Mouse (Mus musculus): ENCODE data around the gene Hnrnpab.

Hnrnpab gene

DNA sequence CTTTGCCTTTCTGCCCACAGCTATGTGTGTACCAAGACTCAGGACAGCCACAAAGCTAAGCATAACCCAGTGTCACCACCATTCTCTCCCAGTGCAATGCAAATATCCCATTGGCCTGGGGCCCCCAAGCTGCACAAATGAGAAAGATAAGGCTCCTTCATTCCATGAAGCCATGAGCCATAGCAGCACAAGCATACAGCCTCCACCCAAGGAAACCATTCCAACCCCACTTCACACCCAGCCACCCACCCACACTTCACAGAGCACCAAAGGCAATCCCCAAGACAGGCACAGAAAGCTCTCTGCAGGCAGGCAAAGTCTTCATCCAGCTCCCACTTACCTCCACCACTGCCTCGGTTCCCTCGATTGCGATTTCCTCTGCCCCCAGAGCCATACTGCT is 4.4 kb downstream of the Hnrnpab start:
- POLR2A ChIA-PET: interaction anchor here (0.6 to 62.0 kb wide), 50 partner anchors 8 to 388 kb away, joined by 3 to 3635 read pairs (median 6); partner anchors contain the start of genes 0610009B22Rik (in 4 of the 4), Nhp2 (in 3 of the 4), Phykpl (in 3 of the 4) and Rmnd5b (in 3 of the 4)
- CTCF ChIA-PET: interaction anchor here in 3 of 4 experiments (0.5 to 1.5 kb wide), 4 partner anchors 15 to 1435 kb away, joined by 4 to 7 read pairs (median 6); no protein-coding TSS in a partner anchor

DNA sequence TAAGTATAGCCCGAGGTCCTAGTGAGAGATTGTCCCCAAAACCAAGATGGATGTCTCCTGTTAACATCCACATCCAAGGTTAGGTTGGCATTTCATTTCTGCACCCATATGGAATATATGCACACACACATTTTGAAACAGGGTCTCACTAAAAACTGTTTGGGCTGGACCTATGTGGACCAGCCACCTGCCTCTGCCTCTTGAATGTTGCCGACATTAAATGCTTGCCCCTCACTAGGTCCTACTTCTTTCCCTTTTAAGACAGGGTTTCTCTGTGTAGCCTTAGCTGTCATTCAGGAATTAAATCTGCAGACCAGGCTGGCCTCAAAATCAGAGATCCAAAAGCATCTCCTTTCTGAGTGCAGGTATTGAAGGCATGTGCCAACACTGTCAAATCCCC is 9.1 kb downstream of the Hnrnpab start:
- POLR2A ChIA-PET: interaction anchor here (0.7 to 62.0 kb wide), 22 partner anchors 7 to 106 kb away, joined by 3 to 3635 read pairs (median 6); partner anchors contain the start of genes Phykpl (in 4 of the 4), 0610009B22Rik (in 3 of the 4), Hnrnpab (in 3 of the 4) and D930048N14Rik (in 1 of the 4)
- CTCF ChIA-PET: interaction anchor here in 1 of 4 experiments (1.7 kb wide), 1 partner anchor 84 kb away, joined by 6 read pairs; no protein-coding TSS in a partner anchor

GRCm38 (mm10) chr11:51595459-51596083 is 11.1 kb downstream of the Hnrnpab start:
- CTCF ChIA-PET: no interaction called here
- POLR2A ChIA-PET: interaction anchor here (0.5 to 62.0 kb wide), 18 partner anchors 9 to 194 kb away, joined by 3 to 3635 read pairs (median 8); partner anchors contain the start of genes Phykpl (in 4 of the 4), Hnrnpab (in 3 of the 4), 0610009B22Rik (in 2 of the 4) and Rmnd5b (in 2 of the 4)

DNA sequence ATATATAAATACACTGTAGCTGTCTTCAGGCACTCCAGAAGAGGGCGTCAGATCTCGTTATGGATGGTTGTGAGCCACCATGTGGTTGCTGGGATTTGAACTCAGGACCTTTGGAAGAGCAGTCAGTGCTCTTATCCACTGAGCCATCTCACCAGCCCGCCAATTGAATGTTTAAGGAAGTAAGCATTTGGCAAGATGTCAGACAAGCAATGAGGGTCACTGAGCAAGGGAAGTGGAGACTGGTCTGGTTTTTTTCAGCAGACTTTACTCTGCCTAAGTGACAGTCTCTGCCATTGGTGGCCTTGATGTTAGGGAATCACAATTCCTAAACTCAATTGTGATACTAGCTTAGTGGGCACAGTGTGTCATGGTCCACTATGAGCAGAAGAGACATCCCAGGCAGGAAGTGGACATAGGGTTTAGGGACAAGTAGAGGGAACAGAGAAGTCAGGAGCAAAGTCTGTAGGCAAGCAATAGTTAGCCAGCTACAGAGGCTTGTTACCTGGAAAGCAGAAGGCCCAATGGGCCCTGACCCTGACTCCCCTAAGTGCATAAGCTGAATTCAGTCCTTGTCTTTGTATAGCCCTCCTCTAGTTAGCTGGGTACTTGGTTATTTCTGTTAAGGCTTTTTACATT is 11.8 kb downstream of the Hnrnpab start:
- POLR2A ChIA-PET: interaction anchor here (0.6 to 62.0 kb wide), 21 partner anchors 8 to 298 kb away, joined by 3 to 3635 read pairs (median 7); partner anchors contain the start of genes Phykpl (in 4 of the 4), Hnrnpab (in 3 of the 4), 0610009B22Rik (in 2 of the 4) and Rmnd5b (in 2 of the 4)
- CTCF ChIA-PET: interaction anchor here in 3 of 4 experiments (0.6 to 1.7 kb wide), 4 partner anchors 9 to 281 kb away, joined by 3 to 6 read pairs (median 5); partner anchors contain the start of gene Phykpl (in 1 of the 3)

GRCm38 (mm10) chr11:51593849-51594248 is 12.8 kb downstream of the Hnrnpab start:
- ChIA-PET POLR2A (interaction anchor here (0.7 to 62.0 kb wide), 16 partner anchors 8 to 186 kb away, joined by 4 to 3635 read pairs (median 10); partner anchors contain the start of genes Phykpl (in 4 of the 4), Hnrnpab (in 3 of the 4), 0610009B22Rik (in 2 of the 4) and Rmnd5b (in 2 of the 4)), CTCF (interaction anchor here in 3 of 4 experiments (0.6 to 1.7 kb wide), 4 partner anchors 9 to 280 kb away, joined by 4 to 6 read pairs (median 5); partner anchors contain the start of gene Phykpl (in 1 of the 3))

- ChIA-PET POLR2A (interaction anchor here (1.4 to 62.0 kb wide), 10 partner anchors 7 to 187 kb away, joined by 4 to 3635 read pairs (median 38); partner anchors contain the start of genes Hnrnpab (in 3 of the 4), Phykpl (in 3 of the 4), 0610009B22Rik (in 2 of the 4) and D930048N14Rik (in 1 of the 4)), CTCF (interaction anchor here in 2 of 4 experiments (0.6 to 1.7 kb wide), 2 partner anchors 9 to 12 kb away, joined by 4 to 6 read pairs; partner anchors contain the start of gene Phykpl (in 1 of the 2))
These were observed 13.3 kb downstream of the Hnrnpab start for GRCm38 (mm10) chr11:51593368-51593767.

DNA sequence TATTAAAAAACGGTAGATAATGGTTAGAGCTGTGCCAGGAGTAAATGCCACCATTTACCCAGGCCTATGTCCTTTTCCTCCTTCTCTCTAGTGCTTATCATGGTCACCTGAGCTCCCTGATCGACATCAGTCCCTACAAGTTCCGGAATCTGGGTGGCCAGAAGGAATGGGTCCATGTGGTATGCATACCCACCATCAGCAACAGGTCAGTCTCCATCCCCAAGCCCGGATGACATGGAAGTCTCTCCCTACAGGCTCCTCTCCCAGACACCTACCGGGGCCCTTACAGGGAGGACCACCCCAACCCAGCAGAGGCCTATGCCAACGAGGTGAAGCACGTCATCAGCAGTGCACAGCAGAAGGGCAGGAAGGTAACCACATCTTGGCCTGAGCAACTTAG is 14.7 kb downstream of the Hnrnpab start:
- POLR2A ChIA-PET: interaction anchor here (0.6 to 62.0 kb wide), 12 partner anchors 8 to 111 kb away, joined by 3 to 3635 read pairs (median 8); partner anchors contain the start of genes Hnrnpab (in 4 of the 4), 0610009B22Rik (in 1 of the 4), D930048N14Rik (in 1 of the 4) and N4bp3 (in 1 of the 4)

DNA sequence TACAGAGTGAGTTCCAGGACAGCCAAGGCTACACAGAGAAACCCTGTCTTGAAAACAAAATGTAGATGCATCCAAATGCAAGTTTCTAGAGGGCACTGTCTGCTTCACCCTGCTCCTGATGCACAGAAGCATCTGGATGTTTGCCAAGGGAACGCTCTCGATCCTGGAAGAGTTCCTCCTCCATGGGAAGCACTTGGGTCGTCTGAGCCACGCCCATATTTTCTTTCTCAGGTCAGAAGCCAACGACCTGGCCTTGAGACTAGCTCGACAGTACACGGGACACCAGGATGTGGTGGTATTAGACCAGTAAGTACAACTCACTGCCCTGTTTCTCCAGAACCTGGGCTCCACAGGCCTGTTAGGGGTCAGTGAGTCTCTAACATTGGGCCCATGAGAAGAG is 15.5 kb downstream of the Hnrnpab start:
- POLR2A ChIA-PET: interaction anchor here (0.7 to 62.0 kb wide), 11 partner anchors 8 to 112 kb away, joined by 3 to 3635 read pairs (median 8); partner anchors contain the start of genes Hnrnpab (in 4 of the 4), 0610009B22Rik (in 1 of the 4), D930048N14Rik (in 1 of the 4) and N4bp3 (in 1 of the 4)
- CTCF ChIA-PET: interaction anchor here in 1 of 4 experiments (1.1 kb wide), 1 partner anchor 90 kb away, joined by 3 read pairs; no protein-coding TSS in a partner anchor

More for the DNA sequence above, 14.7 kb downstream of the Hnrnpab start:
- CTCF ChIA-PET: no interaction called here

GRCm38 (mm10) chr11:51590002-51590401 is 16.6 kb downstream of the Hnrnpab start:
- CTCF ChIA-PET: interaction anchor here in 2 of 4 experiments (1.1 kb wide), 2 partner anchors 11 to 91 kb away, joined by 4 to 5 read pairs; no protein-coding TSS in a partner anchor
- POLR2A ChIA-PET: interaction anchor here (0.6 to 62.0 kb wide), 21 partner anchors 13 to 1629 kb away, joined by 3 to 3635 read pairs (median 3); partner anchors contain the start of genes Hnrnpab (in 2 of the 4), D930048N14Rik (in 1 of the 4), N4bp3 (in 1 of the 4) and Nhp2 (in 1 of the 4)

GRCm38 (mm10) chr11:51588833-51589232 is 17.8 kb downstream of the Hnrnpab start:
- ChIA-PET CTCF (interaction anchor here in 1 of 4 experiments (1.1 kb wide), 1 partner anchor 12 kb away, joined by 5 read pairs; no protein-coding TSS in a partner anchor), POLR2A (interaction anchor here in 3 of 4 experiments (0.6 to 62.0 kb wide), 6 partner anchors 16 to 414 kb away, joined by 3 to 3635 read pairs (median 86); partner anchors contain the start of genes Hnrnpab (in 3 of the 3), D930048N14Rik (in 1 of the 3), N4bp3 (in 1 of the 3) and Nhp2 (in 1 of the 3))

DNA sequence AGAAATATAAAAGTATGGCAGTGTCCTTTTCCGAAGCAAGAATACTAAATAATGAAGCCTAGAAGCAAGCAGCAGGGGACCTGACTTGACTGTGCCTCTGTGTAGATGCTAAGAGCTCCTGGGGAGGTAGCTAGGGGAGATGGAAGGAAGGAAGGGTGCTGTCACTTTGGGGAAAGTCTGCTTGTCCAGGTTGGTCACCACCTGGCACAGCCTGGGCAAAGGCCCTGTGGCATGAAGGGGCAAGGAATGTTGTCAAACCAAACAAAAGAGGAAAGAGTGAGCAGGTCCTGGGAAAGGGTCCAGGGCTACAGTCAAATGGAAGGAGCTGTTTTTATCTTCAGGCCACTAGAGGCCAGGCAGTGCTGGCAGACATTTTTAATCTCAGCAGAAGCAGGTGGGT is 19.6 kb downstream of the Hnrnpab start:
- CTCF ChIA-PET: interaction anchor here in 3 of 4 experiments (0.9 to 3.2 kb wide), 3 partner anchors 47 to 94 kb away, joined by 3 to 12 read pairs (median 4); no protein-coding TSS in a partner anchor
- POLR2A ChIA-PET: interaction anchor here (0.5 to 62.0 kb wide), 24 partner anchors 7 to 1227 kb away, joined by 3 to 3635 read pairs (median 5); partner anchors contain the start of genes Hnrnpab (in 4 of the 4), 0610009B22Rik (in 3 of the 4), Nhp2 (in 2 of the 4) and D930048N14Rik (in 1 of the 4)

DNA sequence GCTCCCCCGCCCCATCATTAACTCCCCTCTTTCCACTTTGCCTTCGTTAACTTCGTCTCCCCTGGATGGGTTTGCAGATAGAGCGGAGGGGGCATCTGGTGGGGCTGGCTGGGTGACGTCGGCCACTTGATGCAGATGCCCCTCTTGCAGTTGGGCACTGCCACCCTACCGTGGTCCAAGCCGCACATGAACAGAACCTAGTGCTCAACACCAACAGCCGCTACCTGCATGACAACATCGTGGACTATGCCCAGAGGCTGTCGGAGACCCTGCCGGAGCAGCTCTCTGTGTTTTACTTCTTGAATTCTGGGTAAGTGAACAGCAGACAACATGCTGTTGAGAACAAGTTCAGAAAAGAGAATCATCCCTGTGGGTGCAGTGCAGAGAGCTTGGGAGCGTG is 20.2 kb downstream of the Hnrnpab start:
- ChIA-PET CTCF (interaction anchor here in 3 of 4 experiments (0.6 to 3.2 kb wide), 6 partner anchors 8 to 116 kb away, joined by 3 to 15 read pairs (median 4); no protein-coding TSS in a partner anchor), POLR2A (interaction anchor here (0.5 to 62.0 kb wide), 17 partner anchors 8 to 1227 kb away, joined by 3 to 3635 read pairs (median 14); partner anchors contain the start of genes 0610009B22Rik (in 3 of the 4), Hnrnpab (in 3 of the 4), Nhp2 (in 2 of the 4) and D930048N14Rik (in 1 of the 4))

- CTCF ChIA-PET: interaction anchor here (0.6 to 3.2 kb wide), 14 partner anchors 9 to 296 kb away, joined by 3 to 23 read pairs (median 6); partner anchors contain the start of genes Col23a1 (in 1 of the 4), Nhp2 (in 1 of the 4) and Rmnd5b (in 1 of the 4)
- POLR2A ChIA-PET: interaction anchor here (0.5 to 62.0 kb wide), 67 partner anchors 8 to 670 kb away, joined by 3 to 3635 read pairs (median 9); partner anchors contain the start of genes Hnrnpab (in 4 of the 4), 0610009B22Rik (in 3 of the 4), D930048N14Rik (in 3 of the 4) and N4bp3 (in 3 of the 4)
These were observed 20.9 kb downstream of the Hnrnpab start for GRCm38 (mm10) chr11:51585608-51586252.

DNA sequence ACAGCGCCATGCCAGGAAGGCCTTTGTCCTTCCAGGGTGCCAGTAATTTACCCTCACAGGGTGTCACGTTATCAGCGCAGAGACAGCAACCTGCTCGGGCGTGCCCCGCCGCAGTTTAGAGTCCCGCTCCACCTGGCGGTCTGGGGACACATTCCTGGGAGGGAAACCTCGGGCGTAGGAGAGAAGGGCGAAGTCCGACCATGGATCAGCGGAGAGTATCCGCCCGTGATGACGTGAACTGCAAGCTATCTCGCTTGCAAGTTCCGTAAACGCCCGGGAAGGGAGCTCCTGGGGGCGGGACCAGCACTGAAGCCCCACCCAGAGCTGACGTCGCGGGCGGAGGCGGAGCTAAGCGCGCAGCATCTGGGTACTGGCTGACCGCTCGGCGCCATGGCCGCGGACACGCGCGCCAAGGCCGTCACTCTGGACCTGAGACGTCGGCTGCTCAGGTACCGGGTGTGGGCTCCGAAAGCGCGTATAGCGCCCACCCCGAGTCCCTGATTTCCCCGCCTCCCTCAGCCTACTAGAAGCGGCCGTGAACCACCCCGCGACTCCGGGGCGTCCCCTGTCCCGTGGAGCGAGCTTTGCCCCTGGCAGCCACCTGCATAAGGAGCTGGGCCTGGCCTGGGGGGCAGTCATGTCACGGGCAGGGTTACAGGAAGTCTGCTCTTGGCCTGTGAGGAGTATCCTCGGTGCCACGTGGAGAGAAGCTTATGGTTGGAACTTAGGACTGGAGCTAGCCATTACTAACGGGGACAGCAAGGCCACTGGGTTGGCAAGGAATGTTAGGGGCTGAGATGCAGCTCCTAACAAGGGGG is 22.0 kb downstream of the Hnrnpab start, which contains the start of gene Phykpl:
Gene Phykpl, plus strand, starts transcription at position 327 of the 818 bp plus-strand sequence.
- ChIA-PET POLR2A (interaction anchor here (0.5 to 62.0 kb wide), 108 partner anchors 8 to 891 kb away, joined by 3 to 3635 read pairs (median 5); partner anchors contain the start of genes Hnrnpab (in 4 of the 4), 0610009B22Rik (in 3 of the 4), D930048N14Rik (in 3 of the 4) and N4bp3 (in 3 of the 4)), CTCF (interaction anchor here (0.5 to 3.2 kb wide), 27 partner anchors 10 to 1214 kb away, joined by 3 to 23 read pairs (median 5); partner anchors contain the start of genes Col23a1 (in 2 of the 4), 0610009B22Rik (in 1 of the 4), D930048N14Rik (in 1 of the 4) and N4bp3 (in 1 of the 4))

DNA sequence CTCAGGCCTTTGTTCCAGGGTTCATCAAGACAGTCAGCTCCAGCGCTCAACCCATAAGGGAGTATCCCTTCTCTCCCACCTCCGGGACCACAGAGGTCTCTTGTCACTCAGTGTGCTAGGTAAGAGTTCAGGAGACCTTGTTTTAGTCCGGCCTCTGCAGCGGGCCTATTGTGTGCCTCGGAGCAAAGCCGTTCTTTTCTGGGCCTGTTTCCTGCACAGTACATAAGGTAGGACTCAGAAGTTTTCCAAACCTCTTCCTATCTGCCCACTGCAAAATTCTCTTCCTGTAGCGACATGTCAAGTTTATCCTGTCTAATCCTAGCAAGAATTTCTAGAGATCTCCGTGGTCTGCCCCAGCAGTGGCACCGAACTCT is 22.6 kb downstream of the Hnrnpab start:
- POLR2A ChIA-PET: interaction anchor here (0.6 to 62.0 kb wide), 83 partner anchors 7 to 891 kb away, joined by 3 to 3635 read pairs (median 6); partner anchors contain the start of genes Hnrnpab (in 4 of the 4), 0610009B22Rik (in 3 of the 4), D930048N14Rik (in 3 of the 4) and N4bp3 (in 3 of the 4)

More for the DNA sequence above, 22.6 kb downstream of the Hnrnpab start:
- CTCF ChIA-PET: interaction anchor here (0.9 to 3.2 kb wide), 20 partner anchors 10 to 743 kb away, joined by 3 to 23 read pairs (median 6); partner anchors contain the start of genes 0610009B22Rik (in 1 of the 4), D930048N14Rik (in 1 of the 4), N4bp3 (in 1 of the 4) and Nhp2 (in 1 of the 4)

All from embryonic stem cell, embryonic (primary cell).